Mouse (Mus musculus): ENCODE data around the gene Klhl31. TPM values are rescaled to one million over a fixed set of nuclear protein-coding genes. Genes with fewer than 3 reads are reported as not detected.

The Klhl31 gene
- total and polyA plus RNA-seq, 3 experiments = 0.05 TPM; not detected in 2

DNA sequence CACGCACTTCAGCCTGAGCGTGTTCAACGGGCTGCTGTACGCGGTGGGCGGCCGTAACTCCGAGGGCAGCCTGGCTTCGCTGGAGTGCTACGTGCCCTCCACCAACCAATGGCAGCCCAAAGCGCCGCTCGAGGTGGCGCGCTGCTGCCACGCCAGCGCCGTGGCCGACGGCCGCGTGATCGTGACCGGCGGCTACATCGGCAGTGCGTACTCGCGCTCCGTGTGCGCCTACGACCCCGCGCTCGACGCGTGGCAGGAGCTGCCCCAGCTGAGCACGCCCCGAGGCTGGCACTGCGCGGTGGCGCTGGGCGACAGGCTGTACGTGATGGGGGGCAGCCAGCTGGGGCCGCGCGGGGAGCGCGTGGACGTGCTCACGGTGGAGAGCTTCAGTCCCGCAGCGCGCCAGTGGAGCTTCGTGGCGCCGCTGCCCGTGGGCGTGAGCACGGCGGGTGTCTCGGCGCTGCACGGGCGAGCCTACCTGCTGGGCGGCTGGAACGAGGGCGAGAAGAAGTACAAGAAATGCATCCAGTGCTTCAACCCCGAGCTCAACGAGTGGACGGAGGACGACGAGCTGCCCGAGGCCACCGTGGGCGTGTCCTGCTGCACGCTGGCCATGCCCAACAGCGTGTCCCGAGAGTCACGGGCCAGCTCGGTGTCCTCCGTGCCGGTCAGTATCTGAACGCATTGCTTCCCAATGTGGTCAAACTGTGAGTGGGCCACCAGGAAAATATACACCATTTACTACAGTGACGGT is 19.1 kb downstream of the Klhl31 start:
- ATAC-seq (ENCODE audit: extremely low read depth, insufficient number of reproducible peaks, low FRiP score, poor library complexity, severe bottlenecking) = no peak

DNA sequence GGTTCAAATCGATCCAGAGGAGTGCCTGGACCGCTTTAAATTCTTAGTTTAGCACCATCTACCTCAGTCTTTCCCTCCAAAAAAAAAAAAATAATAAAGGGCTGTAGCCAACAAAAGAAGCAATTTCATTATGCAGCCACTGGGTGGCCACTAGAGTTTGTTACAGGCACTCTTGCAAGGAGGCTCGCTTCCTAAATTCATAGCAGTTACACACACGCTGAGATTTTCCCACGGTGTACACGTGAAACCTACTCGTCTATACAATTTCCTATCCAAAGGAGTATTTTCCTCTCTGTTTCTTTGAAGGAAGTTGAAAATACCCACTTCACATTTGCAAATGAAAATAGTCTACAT is 19.6 kb downstream of the Klhl31 start:
- Histone ChIP-seq H3K4me1 (ENCODE audit: insufficient read depth, low read depth, low read length) (no peaks in the 10 kb centered on the region), H3K9me3 (replicated peaks) (peaks cover 12% of the 10 kb centered on the region), H3K4me3 (ENCODE audit: low read depth, low read length) (no peak overlapping the region), H3K27me3 (ENCODE audit: insufficient read depth, low read length) (peaks cover 7% of the 10 kb centered on the region; the same call in 1 of the 2 replicates), H3K36me3 (replicated peaks) (no peaks in the 10 kb centered on the region)
- TF ChIP-seq CTCF (IDR thresholded peaks at IDR 0.05; ENCODE audit: low read depth, low read length) (no peak), POLR2AphosphoS5 (IDR thresholded peaks at IDR 0.05; ENCODE audit: insufficient replicate concordance, low read depth, low read length) (no peak), TAL1 (conservative IDR thresholded peaks at IDR 0.05; ENCODE audit: low read depth, low read length) (no peak), GATA2 (IDR thresholded peaks at IDR 0.05; ENCODE audit: borderline replicate concordance, low read depth, low read length) (no peak), GATA1 (IDR thresholded peaks at IDR 0.05; ENCODE audit: borderline replicate concordance, low read length) (no peak)
- ATAC-seq (ENCODE audit: extremely low read depth, insufficient number of reproducible peaks, low FRiP score, poor library complexity, severe bottlenecking) (no peak), DNase-seq (ENCODE audit: low spot score) (no peak)

More for the DNA sequence above, 19.1 kb downstream of the Klhl31 start:
- no peaks in the 10 kb centered on the region for H3K36me3 ChIP-seq (replicated peaks)
- DNase-seq (ENCODE audit: low spot score) = no peak
- peaks cover 12% of the 10 kb centered on the region for H3K9me3 ChIP-seq (replicated peaks)
- H3K4me3 ChIP-seq (ENCODE audit: low read depth, low read length) = peak overlapping the region; percentile 27
- H3K4me1 ChIP-seq (ENCODE audit: insufficient read depth, low read depth, low read length) = no peaks in the 10 kb centered on the region
- no peak for TF ChIP-seq CTCF (IDR thresholded peaks at IDR 0.05; ENCODE audit: low read depth, low read length)
- TF ChIP-seq GATA2 (IDR thresholded peaks at IDR 0.05; ENCODE audit: borderline replicate concordance, low read depth, low read length) = no peak
- TF ChIP-seq POLR2AphosphoS5 (IDR thresholded peaks at IDR 0.05; ENCODE audit: insufficient replicate concordance, low read depth, low read length) = no peak
- TF ChIP-seq GATA1 (IDR thresholded peaks at IDR 0.05; ENCODE audit: borderline replicate concordance, low read length) = no peak
- no peak for TF ChIP-seq TAL1 (conservative IDR thresholded peaks at IDR 0.05; ENCODE audit: low read depth, low read length)
- H3K27me3 ChIP-seq (ENCODE audit: insufficient read depth, low read length) = peaks cover 7% of the 10 kb centered on the region; the same call in 1 of the 2 replicates

DNA sequence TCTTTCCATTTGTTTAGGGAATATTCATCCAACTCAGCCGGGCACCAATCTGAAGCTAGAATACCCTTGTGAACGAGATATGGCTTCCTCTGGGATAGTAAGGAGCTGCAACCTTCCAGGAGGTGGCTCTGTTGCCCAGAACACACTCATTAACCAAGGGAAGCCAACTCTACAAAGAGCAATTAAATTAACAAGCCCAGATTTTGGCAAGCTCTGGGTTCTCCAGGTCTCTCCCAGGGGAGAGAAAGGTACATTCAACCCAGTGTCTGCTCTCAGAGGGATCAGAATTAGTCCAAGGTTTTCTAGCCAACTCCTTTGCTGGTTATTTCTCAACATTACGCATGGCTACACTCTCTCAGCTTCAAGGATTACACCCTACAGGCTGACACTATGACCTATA is 26.6 kb downstream of the Klhl31 start:
- no peaks in the 10 kb centered on the region for H3K9me3 ChIP-seq (replicated peaks)
- H3K4me3 ChIP-seq (ENCODE audit: low read depth, low read length) = no peak overlapping the region
- H3K36me3 ChIP-seq (replicated peaks) = no peaks in the 10 kb centered on the region
- H3K27me3 ChIP-seq (ENCODE audit: insufficient read depth, low read length) = no peaks in the 10 kb centered on the region
- DNase-seq (ENCODE audit: low spot score) (no peak), ATAC-seq (ENCODE audit: extremely low read depth, insufficient number of reproducible peaks, low FRiP score, poor library complexity, severe bottlenecking) (no peak)
- no peak for TF ChIP-seq POLR2AphosphoS5 (IDR thresholded peaks at IDR 0.05; ENCODE audit: insufficient replicate concordance, low read depth, low read length)
- no peak for TF ChIP-seq GATA1 (IDR thresholded peaks at IDR 0.05; ENCODE audit: borderline replicate concordance, low read length)
- TF ChIP-seq TAL1 (conservative IDR thresholded peaks at IDR 0.05; ENCODE audit: low read depth, low read length) = no peak
- no peak for TF ChIP-seq GATA2 (IDR thresholded peaks at IDR 0.05; ENCODE audit: borderline replicate concordance, low read depth, low read length)
- no peaks in the 10 kb centered on the region for H3K4me1 ChIP-seq (ENCODE audit: insufficient read depth, low read depth, low read length)

- TF ChIP-seq TAL1 (conservative IDR thresholded peaks at IDR 0.05; ENCODE audit: low read depth, low read length) (no peak), GATA2 (IDR thresholded peaks at IDR 0.05; ENCODE audit: borderline replicate concordance, low read depth, low read length) (no peak), CTCF (IDR thresholded peaks at IDR 0.05; ENCODE audit: low read depth, low read length) (no peak), POLR2AphosphoS5 (IDR thresholded peaks at IDR 0.05; ENCODE audit: insufficient replicate concordance, low read depth, low read length) (no peak), GATA1 (IDR thresholded peaks at IDR 0.05; ENCODE audit: borderline replicate concordance, low read length) (no peak)
- Histone ChIP-seq H3K4me3 (ENCODE audit: low read depth, low read length) (no peak overlapping the region), H3K27me3 (ENCODE audit: insufficient read depth, low read length) (no peaks in the 10 kb centered on the region), H3K9me3 (replicated peaks) (no peaks in the 10 kb centered on the region), H3K36me3 (replicated peaks) (no peaks in the 10 kb centered on the region), H3K4me1 (ENCODE audit: insufficient read depth, low read depth, low read length) (no peaks in the 10 kb centered on the region)
- ATAC-seq (ENCODE audit: extremely low read depth, insufficient number of reproducible peaks, low FRiP score, poor library complexity, severe bottlenecking) = no peak
- no peak for DNase-seq (ENCODE audit: low spot score)
Observed at GRCm38 (mm10) chr9:77670095-77670494, 33.8 kb downstream of the Klhl31 start.

GRCm38 (mm10) chr9:77671004-77671403 is 34.7 kb downstream of the Klhl31 start:
- no peak for DNase-seq (ENCODE audit: low spot score)
- H3K36me3 ChIP-seq (replicated peaks) = no peaks in the 10 kb centered on the region
- no peak overlapping the region for H3K4me3 ChIP-seq (ENCODE audit: low read depth, low read length)
- H3K27me3 ChIP-seq (ENCODE audit: insufficient read depth, low read length) = no peaks in the 10 kb centered on the region
- H3K4me1 ChIP-seq (ENCODE audit: insufficient read depth, low read depth, low read length) = no peaks in the 10 kb centered on the region
- no peak for TF ChIP-seq GATA2 (IDR thresholded peaks at IDR 0.05; ENCODE audit: borderline replicate concordance, low read depth, low read length)
- TF ChIP-seq GATA1 (IDR thresholded peaks at IDR 0.05; ENCODE audit: borderline replicate concordance, low read length) = no peak
- no peak for TF ChIP-seq POLR2AphosphoS5 (IDR thresholded peaks at IDR 0.05; ENCODE audit: insufficient replicate concordance, low read depth, low read length)
- no peak for TF ChIP-seq CTCF (IDR thresholded peaks at IDR 0.05; ENCODE audit: low read depth, low read length)
- no peak for TF ChIP-seq TAL1 (conservative IDR thresholded peaks at IDR 0.05; ENCODE audit: low read depth, low read length)
- no peak for ATAC-seq (ENCODE audit: extremely low read depth, insufficient number of reproducible peaks, low FRiP score, poor library complexity, severe bottlenecking)
- no peaks in the 10 kb centered on the region for H3K9me3 ChIP-seq (replicated peaks)

DNA sequence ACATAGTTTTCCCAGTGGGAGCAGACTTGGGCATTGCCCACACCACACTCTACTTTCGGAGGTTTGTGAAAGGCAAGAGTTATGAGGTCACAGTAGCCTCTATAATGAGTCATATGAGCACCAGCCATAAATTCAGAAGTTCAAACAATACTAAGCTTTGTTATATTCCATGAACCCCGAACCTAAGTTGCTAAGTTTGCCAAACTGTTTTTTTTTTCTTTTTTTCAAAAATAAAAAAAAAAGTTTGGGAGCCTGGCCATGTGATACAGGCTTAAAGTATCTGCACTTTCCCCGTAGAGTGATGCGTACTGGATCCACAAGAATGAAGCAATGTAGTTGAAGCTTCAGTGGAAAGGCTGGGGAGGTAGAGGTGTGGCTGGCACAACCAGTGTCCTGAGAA is 36.9 kb downstream of the Klhl31 start:
- no peaks in the 10 kb centered on the region for H3K27me3 ChIP-seq (ENCODE audit: insufficient read depth, low read length)
- TF ChIP-seq TAL1 (conservative IDR thresholded peaks at IDR 0.05; ENCODE audit: low read depth, low read length) (no peak), GATA1 (IDR thresholded peaks at IDR 0.05; ENCODE audit: borderline replicate concordance, low read length) (no peak), GATA2 (IDR thresholded peaks at IDR 0.05; ENCODE audit: borderline replicate concordance, low read depth, low read length) (no peak), POLR2AphosphoS5 (IDR thresholded peaks at IDR 0.05; ENCODE audit: insufficient replicate concordance, low read depth, low read length) (no peak), CTCF (IDR thresholded peaks at IDR 0.05; ENCODE audit: low read depth, low read length) (no peak)
- no peak for ATAC-seq (ENCODE audit: extremely low read depth, insufficient number of reproducible peaks, low FRiP score, poor library complexity, severe bottlenecking)
- H3K36me3 ChIP-seq (replicated peaks) = no peaks in the 10 kb centered on the region
- no peak overlapping the region for H3K4me3 ChIP-seq (ENCODE audit: low read depth, low read length)
- DNase-seq (ENCODE audit: low spot score) = no peak
- H3K4me1 ChIP-seq (ENCODE audit: insufficient read depth, low read depth, low read length) = no peaks in the 10 kb centered on the region
- no peaks in the 10 kb centered on the region for H3K9me3 ChIP-seq (replicated peaks)

Data from G1E (cell line).